Mouse (Mus musculus) hindbrain, embryonic 13.5 days (tissue): ENCODE data around the gene Lonp1. TPM values are rescaled to one million over a fixed set of nuclear protein-coding genes. Genes with fewer than 3 reads are reported as not detected.
"Not testable (repeated sequence)": the region's sequence is repeated elsewhere in the genome, so short reads cannot be mapped to it uniquely, and the experiment has no call there.

ENCODE experiments used
- ATAC-seq: fragments of 200-750 bp; cut with Nextera tagmentation; 2 replicates; pipeline ENCODE4 v1.8.0; 2017; ENCODE audit warnings: moderate TSS enrichment; ENCODE audit not compliant: low FRiP score
- H3K27ac ChIP-seq: fragments of 300-500 bp; sonication (generic); 2 replicates; pipeline ENCODE4 v1.5.1; 2015; ENCODE audit warnings: inconsistent platforms, mild to moderate bottlenecking, moderate library complexity
- H3K27me3 ChIP-seq: fragments of 300-500 bp; sonication (generic); 2 replicates; pipeline ENCODE4 v1.6.1; 2015; ENCODE audit warnings: mild to moderate bottlenecking, inconsistent platforms
- H3K36me3 ChIP-seq: fragments of 300-500 bp; sonication (generic); 2 replicates; pipeline ENCODE4 v1.6.1; 2015; ENCODE audit warnings: mild to moderate bottlenecking, inconsistent platforms
- H3K4me1 ChIP-seq: fragments of 300-500 bp; sonication (generic); replicated peaks from 2 replicates; pipeline ENCODE4 v1.6.1; 2015; ENCODE audit warnings: inconsistent platforms
- H3K4me2 ChIP-seq: fragments of 300-500 bp; sonication (generic); 2 replicates; pipeline ENCODE4 v1.6.1; 2015; ENCODE audit warnings: inconsistent platforms, mild to moderate bottlenecking, moderate library complexity
- H3K4me3 ChIP-seq: fragments of 300-500 bp; sonication (generic); 2 replicates; pipeline ENCODE4 v1.5.1; 2015; ENCODE audit warnings: mild to moderate bottlenecking, inconsistent platforms
- H3K9ac ChIP-seq: fragments of 300-500 bp; sonication (generic); 2 replicates; pipeline ENCODE4 v1.6.1; 2015; ENCODE audit warnings: mild to moderate bottlenecking, inconsistent platforms
- H3K9me3 ChIP-seq: fragments of 300-500 bp; sonication (generic); 2 replicates; pipeline ENCODE4 v1.6.1; 2016; ENCODE audit warnings: inconsistent platforms
- WGBS: fragments of 180-500 bp; shearing (Covaris S2); methylation state at CpG from one replicate; pipeline ENCODE4 v1.1.7; 2015; 5-methylcytosine and 5-hydroxymethylcytosine counted together
- polyA plus RNA-seq: library from polyadenylated mRNA; unstranded; fragments of >200 nt; fragmentation: Nextera tagmentation; extraction: Ambion mirVana; gene quantifications from 2 replicates; pipeline ENCODE4 v1.2.1, GENCODE M21; 2015

Lonp1 gene
- polyA plus RNA-seq, 1 experiment from 2014 or later = 40.6 TPM

GRCm38 (mm10) chr17:56615792-56616191, 10.9 kb downstream of the Lonp1 start:
- 0 out of 2 replicates have a peak overlapping the region, but pooled peaks have one; percentile 3 for H3K9ac ChIP-seq
- WGBS = 92% methylated on average over 4 of the region's 4 CpGs
- H3K27ac ChIP-seq = no peak overlapping the region
- no peaks in the 10 kb centered on the region for H3K27me3 ChIP-seq
- H3K4me1 ChIP-seq = peaks cover 24% of the 10 kb centered on the region
- no peak overlapping the region for H3K4me2 ChIP-seq
- no peak for ATAC-seq
- H3K9me3 ChIP-seq = no peaks in the 10 kb centered on the region
- peaks cover 67% of the 10 kb centered on the region for H3K36me3 ChIP-seq
- no peak overlapping the region for H3K4me3 ChIP-seq

DNA sequence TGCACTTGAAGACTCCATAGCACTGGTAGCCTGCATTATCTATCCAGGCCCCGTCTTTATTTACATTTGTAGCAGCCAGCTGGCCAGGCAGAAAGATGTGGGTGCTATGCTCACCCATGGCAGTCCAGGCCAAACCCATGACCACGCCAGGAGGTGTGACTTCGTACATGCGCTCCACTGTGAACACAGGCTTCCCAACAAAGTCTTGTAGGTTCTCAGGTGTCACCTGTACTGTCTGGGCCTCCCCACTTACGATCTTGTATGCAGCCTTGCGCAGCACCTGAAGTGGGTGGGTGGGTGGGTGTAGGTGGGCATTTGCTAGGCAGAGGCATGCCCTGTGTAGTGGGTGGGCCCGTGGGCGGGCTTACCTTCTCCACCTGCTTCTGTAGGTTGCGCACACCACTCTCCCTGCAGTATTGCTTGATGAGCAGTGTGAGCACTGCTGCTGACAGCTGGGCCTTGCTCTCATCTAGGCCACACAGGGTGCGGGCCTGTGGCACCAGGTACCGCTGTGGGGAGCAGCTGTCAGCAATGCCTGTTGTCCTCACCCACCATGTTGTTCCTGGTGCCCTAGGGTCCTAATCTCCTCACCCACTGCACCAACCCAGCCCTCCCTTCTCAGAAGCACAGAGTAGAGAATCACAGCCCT, 11.4 kb downstream of the Lonp1 start:
- peak overlapping the region; percentile 87 for H3K9ac ChIP-seq
- H3K4me1 ChIP-seq = peaks cover 30% of the 10 kb centered on the region
- H3K4me3 ChIP-seq = peak overlapping the region; percentile 67; the same call in 1 of the 2 replicates
- H3K4me2 ChIP-seq = peak overlapping the region; percentile 92
- ATAC-seq = no peak
- no peaks in the 10 kb centered on the region for H3K9me3 ChIP-seq
- H3K27me3 ChIP-seq = no peaks in the 10 kb centered on the region
- 90% methylated on average over 11 of the region's 11 CpGs for WGBS
- H3K36me3 ChIP-seq = peaks cover 62% of the 10 kb centered on the region
- no peak overlapping the region for H3K27ac ChIP-seq

GRCm38 (mm10) chr17:56614391-56615135, 12.1 kb downstream of the Lonp1 start:
- H3K27ac ChIP-seq = no peak overlapping the region
- 36% methylated on average over 14 of the region's 14 CpGs for WGBS

DNA sequence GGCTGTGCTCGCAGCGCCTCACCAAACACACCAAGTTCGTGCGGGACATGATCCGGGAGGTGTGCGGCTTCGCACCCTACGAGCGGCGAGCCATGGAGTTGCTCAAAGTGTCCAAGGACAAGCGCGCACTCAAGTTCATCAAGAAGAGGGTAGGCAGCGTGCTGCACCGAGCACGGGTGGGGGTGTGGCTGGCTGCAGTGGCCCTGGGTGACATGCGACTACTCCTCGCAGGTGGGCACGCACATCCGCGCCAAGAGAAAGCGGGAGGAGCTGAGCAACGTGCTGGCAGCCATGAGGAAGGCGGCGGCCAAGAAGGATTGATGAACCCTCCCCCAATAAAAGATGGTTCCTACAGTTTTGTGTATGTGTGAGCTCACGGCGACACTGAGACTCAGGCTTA, 12.8 kb downstream of the Lonp1 start:
- 1% methylated on average over 26 of the region's 26 CpGs for WGBS
- peaks cover 36% of the 10 kb centered on the region for H3K4me1 ChIP-seq
- not testable (repeated sequence) for H3K9me3 ChIP-seq, H3K27me3 ChIP-seq, ATAC-seq
- peak overlapping the region; percentile 96 for H3K27ac ChIP-seq
- peak overlapping the region; percentile 87 for H3K9ac ChIP-seq
- peaks cover 48% of the 10 kb centered on the region for H3K36me3 ChIP-seq
- peak overlapping the region; percentile 92 for H3K4me2 ChIP-seq
- peak overlapping the region; percentile 67 for H3K4me3 ChIP-seq

More at GRCm38 (mm10) chr17:56614391-56615135, 12.1 kb downstream of the Lonp1 start:
- H3K4me1 ChIP-seq = peaks cover 33% of the 10 kb centered on the region
- H3K9me3 ChIP-seq = no peaks in the 10 kb centered on the region
- ATAC-seq = no peak
- H3K4me3 ChIP-seq = peak overlapping the region; percentile 67
- peak overlapping the region; percentile 92 for H3K4me2 ChIP-seq
- peaks cover 55% of the 10 kb centered on the region for H3K36me3 ChIP-seq
- H3K9ac ChIP-seq = peak overlapping the region; percentile 87
- H3K27me3 ChIP-seq = no peaks in the 10 kb centered on the region

DNA sequence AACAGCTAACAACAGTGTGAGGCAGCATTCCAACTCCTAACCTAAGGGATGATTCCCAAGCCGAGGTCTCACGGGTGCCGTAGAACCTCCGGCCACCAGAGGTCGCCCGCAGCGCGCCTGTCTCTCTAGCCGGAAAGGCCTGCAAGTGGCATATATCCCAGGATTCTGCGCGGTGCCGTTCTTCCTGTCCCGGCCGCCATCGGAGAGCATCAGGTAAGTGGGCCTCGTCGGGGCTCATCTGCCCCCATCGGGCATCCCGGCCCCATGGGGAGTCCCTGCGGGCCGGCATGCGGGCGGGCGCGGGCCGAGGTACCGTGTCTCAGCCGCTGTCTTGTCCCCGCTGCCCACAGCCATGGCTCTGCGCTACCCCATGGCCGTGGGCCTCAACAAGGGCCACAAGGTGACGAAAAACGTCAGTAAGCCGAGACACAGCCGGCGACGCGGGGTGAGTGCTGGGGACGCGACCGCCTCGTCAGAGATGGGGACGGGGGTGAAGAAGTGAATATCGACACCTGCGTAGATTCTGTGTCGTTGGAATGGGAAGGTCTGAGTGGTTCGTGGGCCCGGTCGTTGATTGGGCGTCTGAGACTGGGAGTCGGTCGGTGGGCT, 13.3 kb downstream of the Lonp1 start, which contains the start of gene Rpl36:
Gene Rpl36, plus strand, starts transcription at position 181 of the 609 bp plus-strand sequence.
- peak; percentile 57 for ATAC-seq
- WGBS = under 1% methylated on average over 52 of the region's 52 CpGs
- no peaks in the 10 kb centered on the region for H3K9me3 ChIP-seq

GRCm38 (mm10) chr17:56612565-56612939, 14.1 kb downstream of the Lonp1 start:
- not testable (repeated sequence) for H3K9ac ChIP-seq, H3K9me3 ChIP-seq, H3K27ac ChIP-seq, H3K27me3 ChIP-seq, ATAC-seq, H3K4me2 ChIP-seq, H3K4me3 ChIP-seq
- Histone ChIP-seq H3K36me3 (peaks cover 38% of the 10 kb centered on the region), H3K4me1 (peaks cover 48% of the 10 kb centered on the region)
- 80% methylated on average over 10 of the region's 10 CpGs for WGBS

More for the DNA sequence above, 13.3 kb downstream of the Lonp1 start, which contains the start of gene Rpl36:
- no peaks in the 10 kb centered on the region for H3K27me3 ChIP-seq
- peak within 1 kb of the TSS; percentile 67 for H3K4me3 ChIP-seq
- H3K36me3 ChIP-seq = peaks cover 43% of the 10 kb centered on the region
- peak within 1 kb of the TSS; percentile 96 for H3K27ac ChIP-seq
- H3K4me1 ChIP-seq = peaks cover 42% of the 10 kb centered on the region
- H3K9ac ChIP-seq = peak within 1 kb of the TSS; percentile 87
- peak within 1 kb of the TSS; percentile 92 for H3K4me2 ChIP-seq

- H3K27ac ChIP-seq = no peak overlapping the region
- no peak overlapping the region for H3K4me3 ChIP-seq
- H3K36me3 ChIP-seq = peaks cover 38% of the 10 kb centered on the region
- H3K4me2 ChIP-seq = no peak overlapping the region
- no peaks in the 10 kb centered on the region for H3K9me3 ChIP-seq
- H3K27me3 ChIP-seq = no peaks in the 10 kb centered on the region
- peaks cover 50% of the 10 kb centered on the region for H3K4me1 ChIP-seq
- H3K9ac ChIP-seq = no peak overlapping the region
- 19% methylated on average over 14 of the region's 14 CpGs for WGBS
- no peak for ATAC-seq
Observed at GRCm38 (mm10) chr17:56611861-56612564, 14.7 kb downstream of the Lonp1 start.

DNA sequence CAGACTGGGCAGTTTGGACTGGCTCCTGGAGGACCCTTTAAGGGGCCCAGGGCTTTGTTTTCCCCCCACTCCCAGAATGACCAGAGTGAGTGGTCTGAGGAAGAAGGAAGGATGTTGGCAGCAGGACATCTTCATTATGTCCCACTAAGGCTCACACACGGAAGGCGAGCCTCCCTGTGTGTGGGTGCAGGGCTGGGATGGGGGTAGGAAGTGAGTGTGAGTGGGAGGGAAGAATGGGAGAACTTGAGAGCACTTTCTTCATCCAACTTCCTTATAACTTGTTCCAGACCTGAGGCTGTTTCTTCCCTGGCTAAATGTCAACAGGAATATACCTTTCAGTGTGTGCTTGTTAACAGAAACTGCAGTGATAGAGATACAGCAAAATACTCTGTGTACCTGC, 15.4 kb downstream of the Lonp1 start:
- Histone ChIP-seq H3K9ac (no peak overlapping the region), H3K27me3 (no peaks in the 10 kb centered on the region), H3K27ac (no peak overlapping the region), H3K9me3 (no peaks in the 10 kb centered on the region), H3K4me1 (peaks cover 50% of the 10 kb centered on the region), H3K4me2 (no peak overlapping the region), H3K36me3 (peaks cover 38% of the 10 kb centered on the region), H3K4me3 (no peak overlapping the region)
- 77% methylated on average over 2 of the region's 2 CpGs for WGBS
- ATAC-seq = no peak

DNA sequence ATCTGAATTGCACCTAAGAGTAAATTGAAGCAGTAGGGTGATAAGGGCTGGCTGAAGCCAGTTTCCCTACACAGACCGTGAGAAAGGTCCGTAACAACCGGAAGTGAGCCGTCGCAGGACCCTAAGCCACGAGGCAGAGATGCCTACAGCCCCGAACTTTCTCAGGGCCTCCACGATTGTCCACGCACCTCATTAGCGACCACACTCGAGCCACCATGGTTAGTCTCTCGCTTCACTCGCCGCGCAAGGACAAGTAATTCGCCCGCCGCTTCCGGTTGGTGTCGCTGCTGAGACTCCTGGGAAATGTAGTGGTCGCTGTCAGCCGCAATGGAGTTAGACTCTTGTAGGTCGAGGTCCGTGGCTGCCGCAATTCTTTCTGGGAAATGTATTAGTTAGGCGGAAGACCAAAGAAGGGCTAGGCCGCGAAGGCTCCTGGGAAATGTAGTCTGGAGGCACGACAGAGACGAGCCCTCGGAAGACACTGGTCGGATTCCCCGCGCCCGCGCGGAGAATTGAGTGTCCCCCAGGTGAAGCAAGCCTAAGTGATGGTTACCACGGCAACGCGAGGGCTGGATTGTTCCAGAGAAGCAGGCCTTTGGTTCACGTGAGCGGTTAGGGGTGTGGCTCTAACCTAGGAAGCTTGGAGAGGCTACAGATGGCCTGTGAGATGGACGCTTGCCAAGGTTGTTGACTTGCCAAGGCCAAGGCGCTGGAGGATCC, 17.1 kb downstream of the Lonp1 start, which contains the start of gene 2410015M20Rik:
Gene 2410015M20Rik, minus strand, starts transcription at position 320 of the 720 bp plus-strand sequence.
- under 1% methylated on average over 44 of the region's 44 CpGs for WGBS
- peaks cover 38% of the 10 kb centered on the region for H3K4me1 ChIP-seq
- peak; percentile 87 for ATAC-seq
- H3K36me3 ChIP-seq = peaks cover 38% of the 10 kb centered on the region
- peak within 1 kb of the TSS; percentile 64 for H3K4me3 ChIP-seq
- H3K27ac ChIP-seq = peak within 1 kb of the TSS; percentile 89
- peak within 1 kb of the TSS; percentile 85 for H3K9ac ChIP-seq
- H3K9me3 ChIP-seq = no peaks in the 10 kb centered on the region
- peak within 1 kb of the TSS; percentile 84 for H3K4me2 ChIP-seq
- H3K27me3 ChIP-seq = no peaks in the 10 kb centered on the region

- Histone ChIP-seq H3K9ac (peak overlapping the region; percentile 85), H3K27ac (peak overlapping the region; percentile 89), H3K4me2 (peak overlapping the region; percentile 84), H3K36me3 (peaks cover 42% of the 10 kb centered on the region), H3K27me3 (no peaks in the 10 kb centered on the region), H3K4me3 (peak overlapping the region; percentile 64), H3K9me3 (no peaks in the 10 kb centered on the region), H3K4me1 (peaks cover 31% of the 10 kb centered on the region)
- no peak for ATAC-seq
- WGBS = 71% methylated on average over 5 of the region's 5 CpGs
Observed at GRCm38 (mm10) chr17:56608699-56609098, 18.0 kb downstream of the Lonp1 start.

- peaks cover 31% of the 10 kb centered on the region for H3K4me1 ChIP-seq
- H3K27me3 ChIP-seq = no peaks in the 10 kb centered on the region
- no peak for ATAC-seq
- H3K9me3 ChIP-seq = no peaks in the 10 kb centered on the region
- 80% methylated on average over 3 of the region's 3 CpGs for WGBS
- no peak overlapping the region for H3K4me3 ChIP-seq
- H3K9ac ChIP-seq = peak overlapping the region; percentile 19; the same call in 1 of the 2 replicates
- H3K4me2 ChIP-seq = no peak overlapping the region
- no peak overlapping the region for H3K27ac ChIP-seq
- peaks cover 53% of the 10 kb centered on the region for H3K36me3 ChIP-seq
Observed at GRCm38 (mm10) chr17:56607521-56608062, 19.1 kb downstream of the Lonp1 start.
